Mouse (Mus musculus): Measurements from ENCODE around the gene Ccdc59. TPM values are rescaled to one million over a fixed set of nuclear protein-coding genes. Genes with fewer than 3 reads are reported as not detected.

The Ccdc59 gene
- 10 to 100 TPM; 15.7 to 18.7 TPM for total RNA-seq (2021)
- long read RNA-seq, experiment 1, full-length matches to known transcripts: 20 of 22 reads
- long read RNA-seq, experiment 1, partial matches to known transcripts: 2 of 22 reads
- long read RNA-seq, experiment 1, other reads (novel, unspliced or antisense): 0 of 22 reads
- long read RNA-seq, experiment 2, full-length matches to known transcripts: 26 of 26 reads
- long read RNA-seq, experiment 2, partial matches to known transcripts: 0 of 26 reads
- long read RNA-seq, experiment 2, other reads (novel, unspliced or antisense): 0 of 26 reads

DNA sequence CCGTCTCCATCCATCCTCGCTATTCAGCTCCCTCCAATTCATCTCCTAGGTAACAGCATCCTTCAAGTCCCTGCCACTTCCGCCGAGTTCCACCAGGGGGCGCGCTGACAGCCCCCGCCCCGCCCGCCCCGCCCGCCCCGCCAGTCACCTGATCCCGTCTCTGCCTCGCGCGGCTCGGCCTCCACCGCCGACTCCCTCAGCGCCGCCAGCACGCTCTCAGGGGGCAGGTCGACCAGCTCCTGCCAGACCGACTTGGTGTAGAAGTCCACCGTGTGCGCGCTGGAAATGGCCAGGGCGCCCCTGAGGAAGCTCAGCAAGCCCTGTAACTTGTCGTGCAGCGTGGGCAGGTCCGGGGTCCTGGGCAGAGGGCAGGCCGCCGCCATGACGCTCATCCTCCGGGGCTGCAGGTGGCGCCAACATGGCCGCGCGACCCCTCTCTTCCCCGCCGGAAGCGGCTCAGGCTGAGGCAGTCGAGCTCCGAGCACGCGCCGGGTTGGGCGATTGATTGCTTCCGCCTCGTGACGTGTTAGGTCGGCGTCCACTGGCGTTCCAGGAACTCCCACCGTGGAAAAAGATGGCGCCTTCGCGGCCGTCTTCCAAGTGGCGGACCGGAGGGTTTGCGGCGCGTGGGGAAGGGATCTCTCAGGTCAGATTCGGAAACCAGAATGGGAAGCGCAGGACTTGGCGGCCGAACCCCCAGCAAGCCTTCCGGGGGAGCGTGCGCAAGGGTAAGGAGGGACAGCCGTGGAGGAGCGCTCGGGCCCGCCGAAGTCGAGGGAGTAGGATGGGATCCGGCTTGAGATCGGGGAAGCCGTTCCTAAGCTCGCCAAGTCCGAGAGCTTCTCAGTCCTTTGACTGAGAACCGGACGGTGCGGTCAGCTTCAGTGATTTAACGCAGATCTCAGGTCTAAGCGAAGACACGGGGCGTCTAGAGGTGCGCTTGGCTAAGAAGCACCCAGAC, at the start of gene Ccdc59, which contains the start of gene Mettl25:
TSS of gene Ccdc59 (plus strand) at position 140 of the 961 bp plus-strand sequence.
TSS of gene Mettl25 (minus strand) at position 453 of the 961 bp plus-strand sequence.
- intact Hi-C loops (cut with DNase I): no loop called here
- peak; percentile 97 for DNase-seq (ENCODE audit: low spot score in 2 of 2)

DNA sequence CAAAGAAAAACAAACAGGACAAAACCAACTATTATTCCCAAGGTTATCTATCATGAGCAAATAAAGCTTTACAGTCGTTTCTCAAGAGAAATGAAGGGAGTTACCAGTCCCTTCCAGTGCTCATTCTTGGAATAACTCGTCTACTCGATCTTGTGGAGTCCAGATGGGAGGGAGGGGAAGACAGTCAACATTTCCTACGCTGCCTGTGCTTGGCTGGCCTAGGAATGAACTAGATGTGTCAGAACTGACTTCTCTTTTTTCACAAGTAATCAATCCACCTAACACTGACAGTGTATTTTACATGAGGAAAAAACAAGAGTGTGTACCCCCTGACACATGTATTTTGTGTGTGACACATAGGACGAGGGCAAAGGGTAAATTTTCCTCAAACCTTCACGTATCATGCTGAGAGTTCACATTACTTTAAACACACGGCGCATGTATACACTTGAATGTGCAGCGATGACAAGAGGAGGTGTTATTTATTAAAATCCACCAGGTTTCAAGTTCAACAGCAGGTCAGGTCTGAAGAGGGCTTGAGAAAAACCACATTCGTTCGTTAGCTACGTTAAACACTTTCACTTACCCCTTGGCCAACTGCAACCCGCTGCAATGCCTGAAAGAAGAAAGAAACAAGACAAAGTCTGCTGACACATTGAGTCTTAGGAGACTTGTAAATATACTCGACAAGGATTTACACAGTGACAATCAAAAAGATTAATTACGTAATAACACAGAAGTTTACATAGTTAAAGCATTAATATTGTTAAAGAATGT, 46.9 kb upstream of the Ccdc59 start:
- no peak for DNase-seq (ENCODE audit: low spot score in 2 of 2)
- intact Hi-C loops (cut with DNase I): no loop called here

- peak in 1 of 2 experiments; percentile 6 for DNase-seq (ENCODE audit: low spot score in 2 of 2)
- intact Hi-C loops (cut with DNase I): no loop called here
These were observed 43.5 kb upstream of the Ccdc59 start for GRCm38 (mm10) chr10:105797250-105797924.

GRCm38 (mm10) chr10:105801147-105801546, 39.7 kb upstream of the Ccdc59 start:
- DNase-seq (ENCODE audit: low spot score in 2 of 2): no peak
- intact Hi-C loops (cut with DNase I): no loop called here

DNA sequence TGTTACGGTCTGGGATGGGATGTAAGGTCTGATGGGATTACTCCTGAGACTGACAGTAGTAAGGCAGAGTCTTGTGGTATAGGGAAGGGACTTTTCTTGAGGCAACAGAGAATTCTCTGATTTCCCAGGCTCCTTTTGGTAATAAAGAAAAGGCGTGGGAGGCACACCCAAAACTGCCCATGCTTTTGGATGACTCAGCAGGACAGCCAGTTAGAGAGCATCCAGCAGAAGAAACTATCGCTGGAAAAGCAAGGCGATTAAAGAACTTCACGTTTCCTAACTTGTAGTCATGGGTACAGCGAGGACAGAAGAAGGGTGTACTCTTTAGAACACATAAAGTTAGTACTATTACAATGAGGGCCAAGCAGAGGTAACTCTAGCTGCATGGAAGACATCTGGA, 38.7 kb upstream of the Ccdc59 start:
- DNase-seq (ENCODE audit: low spot score in 2 of 2): no peak
- intact Hi-C loops (cut with DNase I): no loop called here

- DNase-seq (ENCODE audit: low spot score in 2 of 2): no peak
- intact Hi-C loops (cut with DNase I): no loop called here
These were observed 37.4 kb upstream of the Ccdc59 start for GRCm38 (mm10) chr10:105803461-105803860.

DNA sequence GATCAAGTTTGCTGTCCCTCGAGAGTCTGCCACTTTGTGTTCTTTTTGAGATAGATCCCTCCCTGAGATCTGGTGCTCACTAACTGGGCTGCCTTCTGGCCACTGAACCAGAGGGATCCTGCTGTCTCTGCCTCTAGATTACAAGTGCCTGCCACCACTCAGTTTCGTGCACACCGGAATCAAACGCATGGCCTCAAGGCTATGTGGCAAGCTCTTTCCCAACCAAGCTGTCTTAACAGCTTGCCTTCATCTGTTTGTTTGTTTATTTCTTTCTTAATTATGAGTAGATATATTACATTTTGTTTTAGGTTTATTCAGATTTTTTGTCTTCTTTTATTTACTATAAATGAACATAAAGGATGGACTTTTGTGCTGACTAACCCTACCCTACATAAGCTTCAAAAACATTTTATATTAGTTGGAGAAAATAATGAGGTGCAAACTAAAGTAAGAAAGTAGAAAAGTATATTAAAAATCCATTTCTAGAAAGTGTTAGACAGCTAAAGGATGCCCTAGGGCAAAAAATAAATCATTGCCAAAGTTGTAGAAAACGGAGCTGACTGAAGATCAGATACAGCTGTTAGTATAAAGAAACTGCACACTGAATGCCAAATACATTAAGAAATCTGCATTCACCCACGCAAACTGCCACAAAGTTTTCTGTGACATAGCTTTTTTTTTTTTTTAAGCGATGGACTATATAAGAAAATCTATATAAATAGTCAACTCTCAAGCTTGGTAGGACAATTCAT, 34.4 kb upstream of the Ccdc59 start:
- intact Hi-C loops (cut with DNase I): no loop called here
- DNase-seq (ENCODE audit: low spot score in 2 of 2): no peak

- peak; percentile 50 to 53 for DNase-seq (ENCODE audit: low spot score in 2 of 2)
- intact Hi-C loops (cut with DNase I): no loop called here
These were observed 6.1 kb upstream of the Ccdc59 start for GRCm38 (mm10) chr10:105834627-105835228.

DNA sequence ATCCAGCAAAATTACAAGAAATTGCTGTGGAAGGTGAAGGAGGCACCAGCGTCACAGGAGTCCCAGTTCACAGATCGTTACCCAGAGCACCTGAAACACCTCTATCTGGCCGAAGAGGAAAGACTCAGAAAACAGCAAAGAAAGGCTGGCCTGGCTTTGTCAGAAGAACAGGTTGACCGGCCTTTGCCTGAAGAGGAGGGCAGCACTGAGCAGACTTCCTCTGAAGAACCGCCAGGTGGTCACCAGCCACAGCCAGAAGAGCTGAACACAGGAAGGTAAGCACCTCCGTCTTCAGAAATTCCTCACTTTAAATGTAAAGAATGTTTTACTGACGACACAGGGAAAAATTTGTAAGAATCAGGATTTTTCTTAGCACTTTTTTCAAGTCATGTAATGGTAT, 1.7 kb downstream of the Ccdc59 start:
- intact Hi-C loops (cut with DNase I): no loop called here
- no peak for DNase-seq (ENCODE audit: low spot score in 2 of 2)

GRCm38 (mm10) chr10:105850286-105850685, 9.4 kb downstream of the Ccdc59 start:
- no peak for DNase-seq (ENCODE audit: low spot score in 2 of 2)
- intact Hi-C loops (cut with DNase I): no loop called here

- DNase-seq (ENCODE audit: low spot score in 2 of 2): no peak
- intact Hi-C loops (cut with DNase I): no loop called here
These were observed 10.3 kb downstream of the Ccdc59 start for GRCm38 (mm10) chr10:105851136-105851535.

GRCm38 (mm10) chr10:105867312-105867711, 26.4 kb downstream of the Ccdc59 start:
- intact Hi-C loops (cut with DNase I): loop anchor here (2.0 to 10.0 kb wide), 2 partner anchors 387 to 717 kb away; no protein-coding TSS in a partner anchor
- peak; percentile 20 to 44 for DNase-seq (ENCODE audit: low spot score in 2 of 2)

Other genes with a start within 250 kb of the Ccdc59 start
- gene Mettl25, start 313 bp downstream of the Ccdc59 start, total RNA-seq (2021): 1 to 10 TPM; 8.5 to 9.5 TPM